Mouse (Mus musculus) hindbrain, embryonic 11.5 days (tissue): ENCODE data around the gene Prkrip1. TPM values are rescaled to one million over a fixed set of nuclear protein-coding genes. Genes with fewer than 3 reads are reported as not detected.
A peak's percentile ranks its signal among the peaks of the same experiment; 100 is the strongest.

Experiments used
- ATAC-seq: fragments of 200-750 bp; cut with Nextera tagmentation; 2 replicates; pipeline ENCODE4 v1.8.0; 2017; ENCODE audit warnings: mild to moderate bottlenecking, moderate TSS enrichment, moderate library complexity; ENCODE audit not compliant: low FRiP score
- DNase-seq: peaks from one replicate; pipeline ENCODE4 v3.0.0-alpha.2; 2015; ENCODE audit warnings: low spot score
- H3K27ac ChIP-seq: fragments of 300-500 bp; sonication (generic); 2 replicates; pipeline ENCODE4 v1.5.1; 2014; ENCODE audit warnings: mild to moderate bottlenecking, low read depth, low read length
- H3K27me3 ChIP-seq: fragments of 300-500 bp; sonication (generic); 2 replicates; pipeline ENCODE4 v1.6.1; 2014; ENCODE audit warnings: mild to moderate bottlenecking, low read length, moderate library complexity, mixed read lengths; ENCODE audit not compliant: control insufficient read depth, insufficient read depth
- H3K36me3 ChIP-seq: fragments of 300-500 bp; sonication (generic); 2 replicates; pipeline ENCODE4 v1.6.1; 2014; ENCODE audit warnings: mild to moderate bottlenecking, low read length, moderate library complexity, mixed read lengths; ENCODE audit not compliant: control insufficient read depth, insufficient read depth
- H3K4me1 ChIP-seq: fragments of 300-500 bp; sonication (generic); replicated peaks from 2 replicates; pipeline ENCODE4 v1.6.1; 2014; ENCODE audit warnings: low read length, mixed read lengths; ENCODE audit not compliant: control insufficient read depth, insufficient read depth
- H3K4me2 ChIP-seq: fragments of 300-500 bp; sonication (generic); replicated peaks from 2 replicates; pipeline ENCODE4 v1.6.1; 2014; ENCODE audit warnings: mild to moderate bottlenecking, low read depth, low read length
- H3K4me3 ChIP-seq: fragments of 300-500 bp; sonication (generic); 2 replicates; pipeline ENCODE4 v1.5.1; 2014; ENCODE audit warnings: low read depth, low read length
- H3K9ac ChIP-seq: fragments of 300-500 bp; sonication (generic); 2 replicates; pipeline ENCODE4 v1.6.1; 2014; ENCODE audit warnings: low read depth, low read length
- H3K9me3 ChIP-seq: fragments of 300-500 bp; sonication (generic); 2 replicates; pipeline ENCODE4 v1.6.1; 2016; ENCODE audit warnings: low read length; ENCODE audit not compliant: control insufficient read depth
- WGBS: fragments of 180-500 bp; shearing (Covaris S2); extraction: QIAGEN DNeasy Blood & Tissue Kit; methylation state at CpG from one replicate; pipeline ENCODE4 v1.1.7; 2014; 5-methylcytosine and 5-hydroxymethylcytosine counted together
- polyA plus RNA-seq: library from polyadenylated mRNA; unstranded; fragments of >200 nt; fragmentation: Nextera tagmentation; extraction: Ambion mirVana; gene quantifications from 2 replicates; pipeline ENCODE4 v1.2.1, GENCODE M21; 2014

Prkrip1 gene
- polyA plus RNA-seq, 1 experiment from 2014 or later, result 86.1 TPM

GRCm38 (mm10) chr5:136240381-136240780, 41.6 kb upstream of the Prkrip1 start:
- Histone ChIP-seq H3K4me3 (no peak overlapping the region), H3K9ac (no peak overlapping the region), H3K9me3 (no peaks in the 10 kb centered on the region), H3K27ac (no peak overlapping the region), H3K4me1 (no peaks in the 10 kb centered on the region), H3K36me3 (no peaks in the 10 kb centered on the region), H3K27me3 (no peaks in the 10 kb centered on the region), H3K4me2 (no peak overlapping the region)
- ATAC-seq (no peak), DNase-seq (no peak)
- WGBS, result 71% methylated on average over 1 of the region's 1 CpGs

- Histone ChIP-seq H3K4me2 (peak overlapping the region; percentile 31), H3K36me3 (no peaks in the 10 kb centered on the region), H3K4me3 (0 out of 2 replicates have a peak overlapping the region, but pooled peaks have one; percentile 12), H3K9me3 (no peaks in the 10 kb centered on the region), H3K27ac (no peak overlapping the region), H3K9ac (no peak overlapping the region), H3K4me1 (no peaks in the 10 kb centered on the region; the same call in 1 of the 2 replicates), H3K27me3 (no peaks in the 10 kb centered on the region)
- WGBS, result 2% methylated on average over 19 of the region's 19 CpGs
- peak; percentile 49 for DNase-seq
- 0 out of 2 replicates have a peak, but pooled peaks have one; percentile 10 for ATAC-seq
Observed at GRCm38 (mm10) chr5:136237607-136238006, 38.8 kb upstream of the Prkrip1 start.

GRCm38 (mm10) chr5:136236611-136237010, 37.8 kb upstream of the Prkrip1 start:
- DNase-seq, result no peak
- Histone ChIP-seq H3K9me3 (no peaks in the 10 kb centered on the region), H3K4me2 (no peak overlapping the region), H3K9ac (no peak overlapping the region), H3K27me3 (no peaks in the 10 kb centered on the region), H3K36me3 (no peaks in the 10 kb centered on the region), H3K4me3 (no peak overlapping the region), H3K27ac (no peak overlapping the region), H3K4me1 (peaks cover 2% of the 10 kb centered on the region; the same call in 1 of the 2 replicates)
- WGBS, result 83% methylated on average over 5 of the region's 5 CpGs
- no peak for ATAC-seq

- ATAC-seq (no peak), DNase-seq (peak; percentile 33)
- Histone ChIP-seq H3K27ac (peak overlapping the region; percentile 24; the same call in 1 of the 2 replicates), H3K9ac (no peak overlapping the region), H3K4me1 (peaks cover 2% of the 10 kb centered on the region; the same call in 1 of the 2 replicates), H3K4me2 (no peak overlapping the region), H3K9me3 (no peaks in the 10 kb centered on the region), H3K4me3 (no peak overlapping the region), H3K36me3 (no peaks in the 10 kb centered on the region), H3K27me3 (no peaks in the 10 kb centered on the region)
- 54% methylated on average over 4 of the region's 4 CpGs for WGBS
Observed at GRCm38 (mm10) chr5:136230348-136231035, 31.7 kb upstream of the Prkrip1 start.

GRCm38 (mm10) chr5:136226246-136226876, 27.6 kb upstream of the Prkrip1 start:
- no peak for DNase-seq
- WGBS, result 81% methylated on average over 7 of the region's 7 CpGs
- Histone ChIP-seq H3K9ac (no peak overlapping the region), H3K36me3 (peaks cover 7% of the 10 kb centered on the region), H3K4me2 (no peak overlapping the region), H3K9me3 (no peaks in the 10 kb centered on the region), H3K27me3 (no peaks in the 10 kb centered on the region), H3K4me1 (no peaks in the 10 kb centered on the region), H3K27ac (no peak overlapping the region), H3K4me3 (no peak overlapping the region)
- ATAC-seq, result no peak

- Histone ChIP-seq H3K9me3 (no peaks in the 10 kb centered on the region; the same call in 1 of the 2 replicates), H3K36me3 (peaks cover 6% of the 10 kb centered on the region; the same call in 1 of the 2 replicates), H3K4me2 (no peak overlapping the region), H3K4me1 (no peaks in the 10 kb centered on the region), H3K27me3 (no peaks in the 10 kb centered on the region), H3K4me3 (no peak overlapping the region), H3K27ac (no peak overlapping the region), H3K9ac (no peak overlapping the region)
- WGBS, result 85% methylated on average over 12 of the region's 12 CpGs
- no peak for ATAC-seq
- DNase-seq, result no peak
Observed at GRCm38 (mm10) chr5:136218585-136218984, 19.8 kb upstream of the Prkrip1 start.

- no peak overlapping the region for H3K4me2 ChIP-seq
- no peak overlapping the region for H3K4me3 ChIP-seq
- 77% methylated on average over 4 of the region's 4 CpGs for WGBS
- no peaks in the 10 kb centered on the region for H3K27me3 ChIP-seq
- H3K27ac ChIP-seq, result no peak overlapping the region
- ATAC-seq, result no peak
- H3K9me3 ChIP-seq, result no peaks in the 10 kb centered on the region; the same call in 1 of the 2 replicates
- H3K4me1 ChIP-seq, result no peaks in the 10 kb centered on the region
- H3K9ac ChIP-seq, result no peak overlapping the region
- H3K36me3 ChIP-seq, result peaks cover 6% of the 10 kb centered on the region; the same call in 1 of the 2 replicates
- DNase-seq, result no peak
Observed at GRCm38 (mm10) chr5:136217932-136218381, 19.2 kb upstream of the Prkrip1 start.

GRCm38 (mm10) chr5:136217004-136217665, 18.4 kb upstream of the Prkrip1 start:
- DNase-seq, result no peak
- Histone ChIP-seq H3K36me3 (peaks cover 6% of the 10 kb centered on the region; the same call in 1 of the 2 replicates), H3K4me1 (no peaks in the 10 kb centered on the region), H3K9ac (no peak overlapping the region), H3K27ac (no peak overlapping the region), H3K9me3 (no peaks in the 10 kb centered on the region; the same call in 1 of the 2 replicates), H3K4me3 (no peak overlapping the region), H3K4me2 (no peak overlapping the region), H3K27me3 (no peaks in the 10 kb centered on the region)
- 82% methylated on average over 18 of the region's 18 CpGs for WGBS
- no peak for ATAC-seq
